Mouse (Mus musculus) bone marrow, adult 2 months (tissue): Measurements from ENCODE around the gene Sdk2.

ENCODE experiments used
- CTCF ChIP-seq: fragments of 200-500 bp; IDR thresholded peaks from 2 replicates; pipeline ENCODE4 v1.5.1; 2011; ENCODE audit warnings: low read length, control low read depth; ENCODE audit not compliant: control insufficient read depth, insufficient read depth
- POLR2A ChIP-seq: fragments of 200-500 bp; IDR thresholded peaks from 2 replicates; pipeline ENCODE4 v1.6.1; 2011; ENCODE audit warnings: low read depth, mild to moderate bottlenecking, control low read depth, low read length, borderline replicate concordance; ENCODE audit not compliant: control insufficient read depth

GRCm38 (mm10) chr11:113771187-113771586 is 295.7 kb downstream of the Sdk2 start:
- TF ChIP-seq POLR2A, result no peak
- TF ChIP-seq CTCF, result no peak
